Mouse (Mus musculus): ENCODE results near the gene Supt16.

- TF ChIP-seq CTCF (IDR thresholded peaks at IDR 0.05; ENCODE audit: low read depth) (no peak), EP300 (optimal IDR thresholded peaks at IDR 0.05) (no peak)
These were observed 35.0 kb upstream of the Supt16 start for GRCm38 (mm10) chr14:52232249-52232648.
